Mouse (Mus musculus) CH12.LX (cell line): Measurements from ENCODE around the gene Styxl1.

Source experiments
- CHD2 ChIP-seq: IDR thresholded peaks from 2 replicates; pipeline ENCODE4 v1.6.1; 2011; ENCODE audit warnings: low read length, improper control_type of control experiment
- CTCF ChIP-seq, 2 experiments: IDR thresholded peaks in 1 of 2; conservative IDR thresholded peaks in 1 of 2; 2 replicates each; pipeline ENCODE4 v1.5.1; 2011 to 2012; ENCODE audit warnings: low read depth in 2 of 2, low read length in 2 of 2, improper control_type of control experiment in 1 of 2, inconsistent platforms in 1 of 2, mild to moderate bottlenecking in 1 of 2, moderate library complexity in 1 of 2
- E2F4 ChIP-seq: IDR thresholded peaks from 2 replicates; pipeline ENCODE4 v1.6.1; 2011; ENCODE audit warnings: low read depth, low read length, improper control_type of control experiment; ENCODE audit not compliant: insufficient replicate concordance
- EP300 ChIP-seq: IDR thresholded peaks from 2 replicates; pipeline ENCODE4 v1.6.1; 2011; ENCODE audit warnings: low read length, improper control_type of control experiment
- MAX ChIP-seq: IDR thresholded peaks from 2 replicates; pipeline ENCODE4 v1.6.1; 2011; ENCODE audit warnings: low read length, improper control_type of control experiment
- POLR2A ChIP-seq: IDR thresholded peaks from 2 replicates; pipeline ENCODE4 v1.6.1; 2011; ENCODE audit warnings: low read depth, mild to moderate bottlenecking, improper control_type of control experiment, low read length
- SIN3A ChIP-seq: IDR thresholded peaks from 2 replicates; pipeline ENCODE4 v1.6.1; 2012; ENCODE audit warnings: low read length, improper control_type of control experiment, inconsistent platforms
- TBP ChIP-seq: conservative IDR thresholded peaks from 2 replicates; pipeline ENCODE4 v1.6.1; 2011; ENCODE audit warnings: low read depth, low read length, improper control_type of control experiment
- UBTF ChIP-seq: IDR thresholded peaks from 2 replicates; pipeline ENCODE4 v1.6.1; 2012; ENCODE audit warnings: low read depth, mild to moderate bottlenecking, inconsistent platforms, low read length, improper control_type of control experiment, moderate library complexity
- USF1 ChIP-seq: IDR thresholded peaks from 2 replicates; pipeline ENCODE4 v1.6.1; 2014; ENCODE audit warnings: low read depth, mild to moderate bottlenecking, inconsistent platforms, low read length, improper control_type of control experiment
- ZKSCAN1 ChIP-seq: IDR thresholded peaks from 2 replicates; pipeline ENCODE4 v1.6.1; 2012; ENCODE audit warnings: low read depth, inconsistent platforms, low read length, improper control_type of control experiment, borderline replicate concordance
- ZMIZ1 ChIP-seq: IDR thresholded peaks from 2 replicates; pipeline ENCODE4 v1.6.1; 2012; ENCODE audit warnings: low read depth, mild to moderate bottlenecking, inconsistent platforms, low read length, improper control_type of control experiment
- ZNF384 ChIP-seq: IDR thresholded peaks from 2 replicates; pipeline ENCODE4 v1.6.1; 2012; ENCODE audit warnings: low read depth, low read length, improper control_type of control experiment, inconsistent platforms

DNA sequence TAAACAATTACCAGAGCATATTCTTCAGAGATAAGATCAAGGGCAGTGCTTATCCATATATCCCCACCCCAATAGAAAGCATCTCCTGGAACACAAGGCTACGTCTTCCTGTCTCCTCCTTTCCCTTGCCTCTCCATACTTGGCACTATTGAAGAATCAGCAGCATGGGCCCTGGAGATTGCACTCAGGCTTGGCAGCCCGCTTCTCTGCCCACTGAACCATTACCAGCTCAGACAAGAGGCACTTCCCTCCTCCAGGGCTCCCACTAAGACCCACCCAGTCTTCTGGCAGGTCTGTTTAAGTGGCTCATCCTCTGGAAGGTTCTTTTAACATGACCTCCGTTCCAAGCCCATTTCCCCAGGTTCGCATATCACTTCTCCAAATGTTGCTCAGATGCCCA, 1.6 kb downstream of the Styxl1 start:
- TF ChIP-seq UBTF (no peak), TBP (no peak), CTCF (conservative IDR thresholded peaks at IDR 0.05 in 1 of 2, IDR thresholded peaks at IDR 0.05 in 1 of 2; ENCODE audit: low read depth in 2 of 2, low read length in 2 of 2) (no peak), CHD2 (no peak), POLR2A (no peak), USF1 (no peak), EP300 (no peak), E2F4 (no peak), ZKSCAN1 (no peak), MAX (no peak), ZMIZ1 (no peak), SIN3A (no peak), ZNF384 (no peak)
